Mouse (Mus musculus) thymus, postnatal 25 days (tissue): ENCODE results near the gene Abca3.

ENCODE experiments used
- DNase-seq: peaks from one replicate; pipeline ENCODE4 v3.0.0; 2022

The Abca3 gene

GRCm38 (mm10) chr17:24351760-24352357 is at the start of gene Abca3:
TSS of gene Abca3 (plus strand) at chr17:24351950.
- peak; percentile 98 for DNase-seq

GRCm38 (mm10) chr17:24307500-24307899 is 44.2 kb upstream of the Abca3 start:
- peak; percentile 42 for DNase-seq

- DNase-seq: no peak
These were observed 30.9 kb upstream of the Abca3 start for GRCm38 (mm10) chr17:24320826-24321225.

- DNase-seq: no peak
These were observed 26.7 kb upstream of the Abca3 start for GRCm38 (mm10) chr17:24325051-24325450.

GRCm38 (mm10) chr17:24327656-24328055 is 24.1 kb upstream of the Abca3 start:
- DNase-seq: no peak

GRCm38 (mm10) chr17:24344672-24345071 is 7.1 kb upstream of the Abca3 start:
- DNase-seq: peak; percentile 35

- DNase-seq: peak; percentile 40
These were observed 4.9 kb upstream of the Abca3 start for GRCm38 (mm10) chr17:24346831-24347230.

GRCm38 (mm10) chr17:24349176-24349575 is 2.6 kb upstream of the Abca3 start:
- DNase-seq: no peak

- peak; percentile 12 for DNase-seq
These were observed 607 bp upstream of the Abca3 start, which contains the start of gene Abca17 for GRCm38 (mm10) chr17:24350926-24351759. TSS of gene Abca17 (minus strand) at chr17:24351068.

- no peak for DNase-seq
These were observed 832 bp downstream of the Abca3 start for GRCm38 (mm10) chr17:24352370-24353194.

- DNase-seq: no peak
These were observed 2.2 kb downstream of the Abca3 start for GRCm38 (mm10) chr17:24353960-24354359.

- DNase-seq: no peak
These were observed 3.5 kb downstream of the Abca3 start for GRCm38 (mm10) chr17:24355284-24355683.

- DNase-seq: no peak
These were observed 7.3 kb downstream of the Abca3 start for GRCm38 (mm10) chr17:24359006-24359405.

GRCm38 (mm10) chr17:24359903-24360302 is 8.2 kb downstream of the Abca3 start:
- no peak for DNase-seq

- DNase-seq: no peak
These were observed 9.1 kb downstream of the Abca3 start for GRCm38 (mm10) chr17:24360841-24361240.

GRCm38 (mm10) chr17:24361291-24361690 is 9.5 kb downstream of the Abca3 start:
- DNase-seq: no peak

- DNase-seq: no peak
These were observed 10.8 kb downstream of the Abca3 start for GRCm38 (mm10) chr17:24362527-24362926.

- no peak for DNase-seq
These were observed 12.7 kb downstream of the Abca3 start for GRCm38 (mm10) chr17:24364461-24364860.

- DNase-seq: no peak
These were observed 14.1 kb downstream of the Abca3 start for GRCm38 (mm10) chr17:24365863-24366262.

- DNase-seq: no peak
These were observed 23.5 kb downstream of the Abca3 start for GRCm38 (mm10) chr17:24375094-24375712.

GRCm38 (mm10) chr17:24375886-24376285 is 24.1 kb downstream of the Abca3 start:
- no peak for DNase-seq

- no peak for DNase-seq
These were observed 26.7 kb downstream of the Abca3 start for GRCm38 (mm10) chr17:24378496-24378895.

GRCm38 (mm10) chr17:24383789-24384188 is 32.0 kb downstream of the Abca3 start:
- DNase-seq: no peak
